Mouse (Mus musculus) liver, embryonic 14.5 days (tissue): ENCODE results near the gene Prkar1a. TPM values are rescaled to one million over a fixed set of nuclear protein-coding genes. Genes with fewer than 3 reads are reported as not detected.

Source experiments
- ATAC-seq: fragments of 200-750 bp; cut with Nextera tagmentation; 2 replicates; pipeline ENCODE4 v1.8.0; 2017; ENCODE audit warnings: moderate number of reproducible peaks, mild to moderate bottlenecking, moderate library complexity; ENCODE audit not compliant: insufficient read depth
- DNase-seq, 3 experiments: peaks; one replicate each; pipeline ENCODE4 v3.0.0-alpha.2; 2012 to 2013; ENCODE audit warnings: low read depth in 3 of 3, low spot score in 3 of 3
- H3K27ac ChIP-seq: fragments of 300-500 bp; sonication (generic); 2 replicates; pipeline ENCODE4 v1.5.1; 2014; ENCODE audit warnings: moderate library complexity, mild to moderate bottlenecking, control low read depth, inconsistent platforms
- H3K27me3 ChIP-seq: fragments of 300-500 bp; sonication (generic); 2 replicates; pipeline ENCODE4 v1.6.1; 2014; ENCODE audit warnings: mild to moderate bottlenecking, low read length, moderate library complexity; ENCODE audit not compliant: control insufficient read depth, insufficient read depth
- H3K36me3 ChIP-seq: fragments of 300-500 bp; sonication (generic); replicated peaks from 2 replicates; pipeline ENCODE4 v1.6.1; 2014; ENCODE audit warnings: low read depth; ENCODE audit not compliant: control insufficient read depth, insufficient read depth
- H3K4me1 ChIP-seq, 2 experiments: fragments of 200-500 bp in 1 of 2; fragments of 300-500 bp in 1 of 2; sonication (generic) in 1 of 2; replicated peaks; 2 replicates each; pipeline ENCODE4 v1.6.1; 2012 to 2014; ENCODE audit warnings: antibody characterized with exemption in 1 of 2, inconsistent platforms in 1 of 2, low read length in 1 of 2; ENCODE audit not compliant: control insufficient read depth in 2 of 2, insufficient read depth in 2 of 2
- H3K4me2 ChIP-seq: fragments of 300-500 bp; sonication (generic); 2 replicates; pipeline ENCODE4 v1.6.1; 2014; ENCODE audit warnings: low read depth, mild to moderate bottlenecking, control low read depth, moderate library complexity
- H3K4me3 ChIP-seq, 2 experiments: fragments of 200-500 bp in 1 of 2; fragments of 300-500 bp in 1 of 2; sonication (generic) in 1 of 2; 2 replicates each; pipeline ENCODE4 v1.5.1; 2012 to 2014; ENCODE audit warnings: low read depth in 2 of 2, low read length in 2 of 2, mild to moderate bottlenecking in 2 of 2, control low read depth in 1 of 2, inconsistent platforms in 1 of 2, moderate library complexity in 1 of 2; ENCODE audit not compliant: insufficient read depth in 1 of 2
- H3K9ac ChIP-seq: fragments of 300-500 bp; sonication (generic); replicated peaks from 2 replicates; pipeline ENCODE4 v1.6.1; 2014; ENCODE audit warnings: mild to moderate bottlenecking, control low read depth, moderate library complexity
- H3K9me3 ChIP-seq: fragments of 300-500 bp; sonication (generic); 2 replicates; pipeline ENCODE4 v1.6.1; 2016; ENCODE audit warnings: low read length, mixed read lengths; ENCODE audit not compliant: control insufficient read depth
- CTCF ChIP-seq: IDR thresholded peaks from 2 replicates; pipeline ENCODE4 v1.5.1; 2016; ENCODE audit warnings: antibody characterized with exemption, low read depth, control low read depth
- EP300 ChIP-seq: IDR thresholded peaks from 2 replicates; pipeline ENCODE4 v1.6.1; 2016; ENCODE audit warnings: antibody characterized with exemption, low read depth
- WGBS: fragments of 180-500 bp; shearing (Covaris S2); extraction: QIAGEN DNeasy Blood & Tissue Kit; methylation state at CpG from one replicate; pipeline ENCODE4 v1.1.7; 2014; ENCODE audit not compliant: insufficient replicate concordance; 5-methylcytosine and 5-hydroxymethylcytosine counted together
- polyA plus RNA-seq, 2 experiments: library from polyadenylated mRNA; depleted of rRNA in 1 of 2; stranded (reverse) in 1 of 2; unstranded in 1 of 2; fragments of >200 nt; fragmentation: Nextera tagmentation in 1 of 2; extraction: Ambion mirVana in 1 of 2; gene quantifications; 2 replicates each; pipeline versions ENCODE4 v1.2.1 to v1.2.3; 2012 to 2014

Gene Prkar1a
- polyA plus RNA-seq, 2 experiments: 43.9 to 115 TPM

- DNase-seq (no peak), ATAC-seq (no peak)
- Histone ChIP-seq H3K9me3 (no peaks in the 10 kb centered on the region), H3K36me3 (no peaks in the 10 kb centered on the region), H3K4me3 (no peak overlapping the region), H3K9ac (no peak overlapping the region), H3K4me2 (no peak overlapping the region), H3K4me1 (peaks cover 0 to 14% of the 10 kb centered on the region in 2 experiments; a peak in 1 of 4 replicates), H3K27ac (no peak overlapping the region), H3K27me3 (no peaks in the 10 kb centered on the region)
- WGBS: 64% methylated on average over 17 of the region's 17 CpGs
- no peak for TF ChIP-seq EP300
- TF ChIP-seq CTCF: no peak
Measured at GRCm38 (mm10) chr11:109714341-109715247, 65.4 kb downstream of the Prkar1a start.

GRCm38 (mm10) chr11:109715311-109715781 is 66.1 kb downstream of the Prkar1a start:
- Histone ChIP-seq H3K4me3 (no peak overlapping the region), H3K27me3 (no peaks in the 10 kb centered on the region), H3K27ac (no peak overlapping the region), H3K36me3 (no peaks in the 10 kb centered on the region), H3K4me1 (peaks cover 0 to 11% of the 10 kb centered on the region in 2 experiments; a peak in 1 of 4 replicates), H3K9ac (no peak overlapping the region), H3K9me3 (no peaks in the 10 kb centered on the region), H3K4me2 (no peak overlapping the region)
- TF ChIP-seq EP300 (no peak), CTCF (no peak)
- ATAC-seq: no peak
- 75% methylated on average over 12 of the region's 12 CpGs for WGBS
- no peak for DNase-seq

GRCm38 (mm10) chr11:109716981-109717380 is 67.8 kb downstream of the Prkar1a start:
- H3K27ac ChIP-seq: no peak overlapping the region
- H3K9ac ChIP-seq: no peak overlapping the region
- DNase-seq (no peak), ATAC-seq (no peak)
- no peak overlapping the region for H3K4me2 ChIP-seq
- 63% methylated on average over 7 of the region's 7 CpGs for WGBS
- H3K27me3 ChIP-seq: peaks cover 8% of the 10 kb centered on the region; the same call in 1 of the 2 replicates
- no peaks in the 10 kb centered on the region for H3K36me3 ChIP-seq
- TF ChIP-seq EP300: no peak
- no peak for TF ChIP-seq CTCF
- H3K9me3 ChIP-seq: no peaks in the 10 kb centered on the region
- peaks cover 0 to 11% of the 10 kb centered on the region in 2 experiments; a peak in 1 of 4 replicates for H3K4me1 ChIP-seq
- H3K4me3 ChIP-seq: no peak overlapping the region

- Histone ChIP-seq H3K4me3 (no peak overlapping the region), H3K9ac (no peak overlapping the region), H3K36me3 (no peaks in the 10 kb centered on the region), H3K4me1 (peaks cover 0 to 11% of the 10 kb centered on the region in 2 experiments; a peak in 1 of 4 replicates), H3K9me3 (no peaks in the 10 kb centered on the region), H3K27ac (no peak overlapping the region), H3K27me3 (peaks cover 8% of the 10 kb centered on the region; the same call in 1 of the 2 replicates), H3K4me2 (no peak overlapping the region)
- ATAC-seq (no peak), DNase-seq (no peak)
- WGBS: 71% methylated on average over 5 of the region's 5 CpGs
- TF ChIP-seq EP300 (no peak), CTCF (no peak)
Measured at GRCm38 (mm10) chr11:109717448-109717847, 68.2 kb downstream of the Prkar1a start.
